Mouse (Mus musculus): ENCODE results near the gene Tbccd1.
"Not testable (repeated sequence)": the region's sequence is repeated elsewhere in the genome, so short reads cannot be mapped to it uniquely, and the experiment has no call there.

Gene Tbccd1

DNA sequence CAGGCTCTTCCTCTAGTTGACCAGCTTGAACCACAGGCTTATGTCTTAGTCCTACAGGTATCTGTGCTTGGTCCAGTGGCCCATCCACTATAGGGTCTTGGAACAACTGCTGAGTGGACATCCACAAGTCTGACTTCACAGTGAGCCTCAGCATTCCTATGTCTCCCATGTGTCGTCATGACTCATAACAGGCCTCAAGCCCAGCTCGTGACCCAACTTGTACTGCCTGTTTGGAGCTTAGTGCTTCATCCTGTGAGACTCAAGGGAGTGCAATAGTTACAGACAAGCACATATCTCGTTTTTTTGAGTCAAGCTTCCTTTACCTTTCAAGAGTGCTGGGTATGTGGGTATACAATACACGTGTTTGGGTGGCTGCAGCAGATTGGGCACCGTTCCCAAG lies 74.8 kb downstream of the Tbccd1 start:
- no peak for DNase-seq (ENCODE audit: low spot score)

DNA sequence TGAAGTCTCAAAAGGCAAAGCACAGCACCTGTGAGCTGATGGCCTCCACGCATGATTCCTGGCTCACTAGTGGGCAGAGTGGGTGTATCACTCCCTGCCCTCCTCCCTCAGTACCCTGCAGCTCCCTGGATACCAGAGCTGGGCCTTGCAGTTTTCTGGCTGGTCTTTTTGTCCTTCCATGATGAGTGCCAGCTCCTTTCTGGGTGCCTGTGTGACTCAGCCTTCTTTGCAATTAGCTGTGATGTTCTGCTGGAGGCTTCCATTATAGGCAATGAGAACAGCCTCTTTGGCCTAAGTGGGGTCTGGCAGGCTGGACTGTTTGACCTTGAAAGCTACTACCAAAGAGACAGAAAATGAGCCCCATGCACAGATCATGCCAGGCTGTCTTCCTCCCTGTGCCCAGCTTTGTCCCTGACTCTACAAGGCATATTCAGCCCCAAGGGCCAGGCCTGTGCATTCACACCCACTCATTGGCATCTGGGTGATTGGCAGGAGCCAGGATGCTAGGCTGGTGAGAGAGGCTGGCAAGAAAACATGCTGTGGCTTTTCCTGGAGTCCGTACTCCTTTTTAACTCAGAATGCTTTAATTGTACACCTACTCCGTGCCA lies 78.1 kb downstream of the Tbccd1 start:
- DNase-seq (ENCODE audit: low spot score): no peak

DNA sequence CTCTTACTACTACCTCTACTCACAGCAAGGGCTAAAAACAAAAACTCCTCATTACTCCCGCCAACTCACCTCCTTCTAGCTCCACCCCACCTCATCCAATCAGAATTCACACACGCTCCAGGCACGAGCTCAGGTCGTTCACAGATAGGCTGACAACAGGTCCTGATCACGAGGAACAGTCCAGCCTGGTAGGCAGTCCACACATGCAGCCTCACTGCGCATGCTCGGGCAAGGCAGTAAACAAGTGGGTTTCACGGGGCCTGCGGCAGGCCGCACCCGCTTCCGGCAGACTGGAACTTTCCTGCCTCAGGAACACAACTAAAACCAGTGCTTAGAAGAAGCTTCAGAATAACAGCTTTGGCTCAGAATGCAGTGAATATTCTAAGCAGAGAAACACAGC lies 79.2 kb downstream of the Tbccd1 start:
- not testable (repeated sequence) for DNase-seq (ENCODE audit: low spot score)

DNA sequence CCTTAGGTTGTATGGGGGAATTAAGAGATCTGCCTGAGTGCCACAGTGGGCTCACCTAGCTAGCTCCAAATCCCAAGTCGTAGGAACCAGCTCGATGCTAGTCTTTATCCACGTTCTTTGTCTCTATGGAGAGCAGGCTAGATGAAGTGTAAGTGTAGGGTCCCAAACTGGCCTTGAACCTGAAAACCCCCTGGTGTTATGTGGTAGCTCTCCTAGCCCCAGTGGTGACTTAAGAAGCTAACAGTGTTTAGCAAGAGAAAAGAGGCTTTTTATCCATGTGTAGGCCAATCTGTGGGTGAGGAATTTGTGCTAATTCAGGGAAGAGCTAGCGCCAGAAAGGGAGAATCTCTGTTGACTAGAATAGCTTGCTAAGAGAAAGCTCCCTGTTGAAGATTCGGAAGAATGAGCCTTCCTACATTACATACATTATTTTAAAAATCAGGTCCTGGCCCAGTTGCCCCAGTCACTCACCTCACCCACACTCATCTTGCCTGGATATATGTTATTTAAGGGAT lies 81.9 kb downstream of the Tbccd1 start:
- DNase-seq (ENCODE audit: low spot score): no peak

DNA sequence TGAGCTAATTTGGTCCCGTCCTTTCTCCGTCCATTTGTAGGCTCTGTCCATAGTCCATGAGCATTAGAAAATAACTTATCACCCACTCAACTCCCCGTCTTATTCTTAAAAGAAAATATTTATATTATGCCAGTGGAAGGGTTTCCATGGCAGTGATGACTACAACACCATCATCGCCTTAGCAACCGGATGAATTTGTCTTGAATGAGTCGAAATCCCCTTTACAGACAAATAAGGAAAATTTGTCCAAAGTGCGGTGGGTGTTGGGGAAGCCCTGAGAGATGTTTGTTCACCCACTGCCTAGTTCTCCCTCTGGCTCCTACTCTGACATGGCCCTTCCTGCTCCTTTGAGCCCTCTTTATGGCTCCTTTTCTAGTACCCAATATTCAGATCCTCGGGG lies 88.8 kb downstream of the Tbccd1 start:
- no peak for DNase-seq (ENCODE audit: low spot score)

DNA sequence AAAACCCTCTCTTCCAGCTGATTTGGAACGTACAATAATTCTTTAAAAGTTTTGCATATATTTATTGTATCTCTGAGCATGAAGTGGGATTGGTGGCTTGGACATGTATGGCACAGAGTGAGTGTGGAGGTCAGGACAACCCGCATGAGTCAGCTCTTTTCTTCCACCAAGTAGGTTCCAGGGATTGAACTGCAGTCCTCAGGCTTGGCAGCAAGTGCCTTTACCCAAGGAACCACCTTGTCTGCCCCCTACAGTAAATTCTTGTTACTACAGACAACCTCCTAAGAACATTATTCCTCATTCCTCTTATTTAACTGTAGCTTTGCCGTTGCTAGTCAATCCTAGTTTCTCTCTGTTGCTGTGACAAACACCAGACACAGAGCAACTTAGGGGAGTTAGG lies 90.1 kb downstream of the Tbccd1 start:
- DNase-seq (ENCODE audit: low spot score): no peak

DNA sequence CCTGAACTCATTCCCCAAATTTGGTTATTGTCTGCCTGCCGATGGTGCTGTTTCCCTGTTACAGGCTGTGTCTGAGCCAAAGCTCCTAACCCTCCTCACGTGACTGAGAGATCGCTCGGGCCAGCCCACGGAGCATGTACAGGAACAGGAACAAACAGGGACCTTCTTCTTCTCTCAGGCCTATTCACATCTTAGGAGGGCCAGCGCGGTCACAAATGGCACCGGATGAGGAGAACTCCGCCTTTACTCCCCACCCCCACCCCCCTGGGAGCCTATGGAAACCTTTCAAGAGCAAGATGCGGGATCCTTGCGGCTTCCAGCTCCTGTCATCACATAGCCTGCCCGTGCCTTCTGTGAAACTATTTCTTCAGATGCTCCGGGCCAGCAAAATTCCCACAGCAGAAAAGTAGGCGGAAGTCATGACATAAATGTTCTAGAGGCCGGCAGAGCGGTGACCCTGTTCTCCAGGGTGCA lies 90.7 kb downstream of the Tbccd1 start:
- DNase-seq (ENCODE audit: low spot score): no peak

DNA sequence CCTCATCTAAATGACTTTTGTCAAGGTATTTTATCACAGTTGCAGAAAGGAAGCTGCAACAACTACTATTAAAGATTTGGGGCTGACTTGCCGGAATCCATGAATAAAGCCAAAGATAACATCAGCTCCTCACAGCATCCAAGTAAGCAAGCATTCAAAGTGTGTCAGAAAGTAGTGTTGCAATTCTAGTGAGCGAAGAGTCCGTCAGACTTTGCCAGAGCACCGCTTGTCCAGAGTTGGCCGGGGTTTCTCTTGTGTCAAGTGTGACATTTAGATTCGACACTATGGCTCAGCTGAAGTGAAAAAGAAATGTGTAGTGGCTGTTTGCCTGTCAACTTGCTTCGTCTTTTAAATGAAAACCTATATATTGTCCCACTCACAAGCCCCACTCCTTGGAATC lies 91.9 kb downstream of the Tbccd1 start:
- no peak for DNase-seq (ENCODE audit: low spot score)
